Mouse (Mus musculus) forelimb bud, embryonic 11.5 days (tissue): ENCODE measurements around the gene Gusb.
A peak's percentile ranks its signal among the peaks of the same experiment; 100 is the strongest.
"Not testable (repeated sequence)": the region's sequence is repeated elsewhere in the genome, so short reads cannot be mapped to it uniquely, and the experiment has no call there.

ENCODE experiments used
- DNase-seq: peaks from one replicate; pipeline ENCODE4 v3.0.0-alpha.2; 2012; ENCODE audit warnings: low read depth, low spot score

The Gusb gene

DNA sequence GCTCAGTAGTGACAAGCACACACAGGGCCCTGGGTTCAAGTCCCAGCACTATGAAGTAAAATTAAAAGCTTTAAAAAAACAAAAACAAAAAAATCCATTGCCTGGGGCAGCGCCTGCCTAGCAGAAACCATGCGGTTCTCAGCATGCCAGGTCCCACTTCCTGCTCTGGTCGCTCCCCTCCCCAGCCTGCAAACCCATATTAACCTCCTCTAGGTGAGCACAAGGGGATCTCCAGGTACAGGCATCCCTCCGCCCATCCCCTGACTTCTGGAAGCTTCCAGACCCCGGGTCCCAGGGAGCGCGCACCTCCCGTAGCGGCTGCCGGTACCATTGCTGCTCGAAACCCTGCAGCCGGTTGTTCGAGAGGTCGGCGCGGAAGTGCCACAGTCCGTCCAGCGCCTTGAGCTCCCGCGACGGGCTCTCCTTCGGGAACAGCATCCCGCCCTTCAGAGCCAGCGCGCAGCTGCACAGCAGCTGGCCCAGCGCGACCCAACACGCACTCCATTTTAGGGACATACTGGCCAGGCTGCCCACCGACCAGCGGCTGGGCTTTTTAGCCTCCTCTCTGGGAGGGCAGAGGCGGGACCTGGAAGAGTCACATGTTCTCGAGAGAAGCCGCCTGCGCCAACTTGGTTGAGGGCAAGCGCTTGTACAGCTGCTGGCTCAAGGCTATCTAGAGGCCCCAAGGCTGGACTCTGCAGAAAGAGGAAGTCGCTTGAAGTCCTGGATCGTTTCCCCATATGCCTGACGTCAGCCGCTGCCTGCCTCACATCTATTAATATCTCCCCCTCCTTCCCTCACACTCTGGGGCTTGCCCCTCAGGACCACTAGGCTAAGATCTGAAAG is at the start of gene Gusb:
Gusb (minus strand) TSS at position 749 of the 846 bp plus-strand sequence.
- peak; percentile 82 for DNase-seq

DNA sequence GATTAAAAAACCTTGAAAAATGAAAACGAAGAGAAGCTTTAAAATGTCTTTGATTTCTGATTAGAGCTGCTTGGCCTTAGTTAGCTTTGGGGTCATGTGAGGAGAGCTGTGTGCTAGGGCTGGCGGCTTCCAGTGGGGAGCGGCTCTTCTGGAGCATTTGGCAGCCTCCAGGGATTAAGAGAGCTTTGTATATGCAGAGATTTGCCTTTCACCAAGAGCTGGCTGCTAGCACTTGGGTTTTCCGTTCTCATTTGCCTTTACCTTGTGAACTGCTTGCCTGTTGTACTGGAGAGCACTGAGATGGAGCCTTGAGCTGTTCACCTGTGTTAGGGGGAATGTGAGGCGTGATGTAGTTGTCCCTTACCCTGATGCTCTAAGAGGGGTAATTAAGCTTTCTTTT is 49.7 kb upstream of the Gusb start:
- no peak for DNase-seq

DNA sequence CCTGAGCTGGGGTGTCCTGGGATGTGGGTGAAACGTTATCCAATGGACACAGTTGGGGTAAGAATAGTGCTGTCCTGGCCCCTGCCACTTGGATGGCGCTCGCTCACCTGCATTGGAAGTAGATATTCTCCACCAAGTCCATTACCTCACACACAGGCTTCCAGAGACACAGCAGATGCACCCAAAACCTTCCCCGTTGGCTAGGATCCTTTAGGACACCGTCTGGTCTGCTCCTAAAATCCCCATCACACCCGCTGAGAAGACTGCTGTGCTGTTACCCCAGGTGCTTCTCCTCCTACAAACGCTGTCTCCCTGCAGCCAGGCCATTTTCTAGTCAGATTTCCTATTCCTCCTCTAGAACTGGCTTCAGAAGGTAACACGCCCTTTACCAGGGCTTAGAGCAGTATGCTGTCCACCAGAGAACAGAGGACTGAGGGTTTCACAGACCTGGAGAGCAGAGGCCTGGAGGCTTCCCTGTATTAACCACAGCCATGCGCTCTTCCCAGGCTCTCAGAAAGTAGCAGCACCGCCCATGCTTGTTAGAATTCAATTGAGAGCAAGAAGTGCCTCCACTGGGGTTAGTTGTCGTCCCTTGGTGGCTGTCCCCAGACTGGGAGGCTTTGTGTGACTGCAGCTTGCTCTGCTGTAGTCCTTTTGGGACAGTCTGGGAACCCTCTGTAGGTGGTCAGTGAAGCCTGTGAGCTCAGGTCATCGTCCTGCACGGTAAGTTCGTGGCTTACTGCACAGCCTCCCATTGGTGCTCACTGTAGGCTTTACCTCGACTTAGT is 48.4 kb upstream of the Gusb start:
- DNase-seq, result no peak

GRCm38 (mm10) chr5:130050416-130050815 is 47.6 kb upstream of the Gusb start:
- no peak for DNase-seq

DNA sequence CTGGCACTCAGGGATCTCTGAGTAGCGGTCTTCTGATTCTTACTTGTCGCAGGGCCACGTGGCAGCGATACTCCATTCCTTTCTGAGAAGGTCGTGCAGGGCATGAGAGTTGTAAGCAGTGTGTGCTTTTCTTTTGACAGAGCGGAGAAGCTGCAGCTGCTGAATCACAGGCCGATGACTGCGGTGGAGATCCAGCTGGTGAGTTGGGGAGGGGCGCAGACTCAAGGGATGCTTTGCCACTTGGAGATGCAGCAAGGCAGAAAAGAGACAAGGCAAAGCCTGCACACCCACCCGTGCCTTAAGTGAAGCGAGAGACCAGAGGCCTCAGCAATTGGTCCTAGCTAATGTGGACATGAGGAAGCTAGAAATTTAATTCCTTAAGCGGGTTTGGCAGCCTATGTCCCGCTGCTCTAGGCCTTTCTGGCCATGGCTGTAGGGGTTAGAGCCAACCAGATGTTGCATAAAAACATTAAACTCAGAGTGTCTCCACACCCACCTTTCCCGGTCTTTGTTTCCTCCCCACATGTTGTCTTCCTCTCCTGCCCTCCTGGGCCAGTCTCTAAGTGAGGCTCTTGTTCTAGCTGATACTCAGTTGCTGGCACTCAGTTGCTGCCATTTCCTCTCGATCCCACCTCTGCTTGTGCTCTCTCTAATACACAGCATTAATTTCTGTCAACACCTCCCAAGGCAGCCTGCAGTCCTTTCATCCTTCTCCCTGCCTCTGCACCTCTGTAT is 46.1 kb upstream of the Gusb start:
- DNase-seq, result no peak

- DNase-seq, result no peak
Observed at GRCm38 (mm10) chr5:130047013-130047412, 44.2 kb upstream of the Gusb start.

- DNase-seq, result no peak
Observed at GRCm38 (mm10) chr5:130046589-130046988, 43.7 kb upstream of the Gusb start.

GRCm38 (mm10) chr5:130046100-130046499 is 43.3 kb upstream of the Gusb start:
- DNase-seq, result no peak

GRCm38 (mm10) chr5:130044201-130044695 is 41.4 kb upstream of the Gusb start:
- no peak for DNase-seq

DNA sequence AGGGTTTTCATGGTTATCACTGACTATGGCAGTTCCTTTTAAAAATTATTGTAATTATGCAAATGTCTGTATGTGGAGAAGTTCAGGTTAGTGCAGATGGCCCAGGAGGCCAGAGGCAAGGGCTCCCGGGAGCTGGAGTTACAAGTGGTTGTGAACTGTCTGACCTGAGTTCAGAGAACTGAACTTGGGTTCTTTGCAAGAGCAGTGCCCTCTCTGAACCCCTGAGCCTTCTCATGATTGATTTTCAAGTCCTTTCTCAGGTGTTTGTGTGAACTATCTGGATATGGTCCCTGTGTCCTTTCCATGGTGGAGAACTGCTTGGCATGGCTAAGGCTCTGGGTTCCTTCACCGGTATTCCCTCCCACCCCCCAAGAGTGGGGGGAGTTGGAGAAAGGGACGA is 40.9 kb upstream of the Gusb start:
- no peak for DNase-seq

- DNase-seq, result no peak
Observed at GRCm38 (mm10) chr5:130041262-130041661, 38.4 kb upstream of the Gusb start.

- no peak for DNase-seq
Observed at GRCm38 (mm10) chr5:130040797-130041196, 37.9 kb upstream of the Gusb start.

DNA sequence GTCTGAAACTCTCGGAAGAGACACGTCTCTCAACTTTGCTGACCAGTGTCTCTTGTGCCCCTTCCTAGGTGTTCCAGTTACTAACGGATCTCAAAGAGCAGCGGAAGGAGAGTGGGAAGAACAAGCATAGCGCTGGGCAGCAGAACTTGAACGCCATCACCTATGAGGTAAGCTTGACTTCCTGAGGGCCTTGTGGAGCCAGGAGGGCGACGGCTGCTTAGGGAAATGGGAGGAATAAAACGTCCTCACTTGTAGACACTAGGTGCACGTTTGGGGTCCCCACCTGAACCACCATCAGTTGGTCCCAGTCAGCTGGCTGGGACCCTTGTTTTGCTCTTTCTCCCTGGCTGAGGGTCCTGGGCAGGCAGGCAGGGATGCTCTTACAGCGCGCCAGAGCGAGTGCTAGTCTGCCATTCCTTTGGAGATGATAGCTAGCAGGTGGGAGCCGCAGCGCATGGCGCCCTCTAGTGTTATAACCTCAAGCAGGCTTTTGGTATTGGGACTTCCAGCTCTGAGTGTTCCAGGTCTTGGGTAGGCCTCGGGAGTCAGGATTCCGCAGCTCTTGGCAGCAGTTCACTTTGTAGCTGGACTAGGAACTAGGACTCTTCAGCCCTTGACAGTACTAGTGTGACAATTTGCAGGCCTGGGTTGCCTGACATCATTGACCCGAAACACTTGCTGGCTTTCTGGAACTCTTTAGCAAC is 35.1 kb upstream of the Gusb start:
- DNase-seq, result peak; percentile 77

- DNase-seq, result not testable (repeated sequence)
Observed at GRCm38 (mm10) chr5:130036300-130036699, 33.5 kb upstream of the Gusb start.

- DNase-seq, result no peak
Observed at GRCm38 (mm10) chr5:130033869-130034268, 31.0 kb upstream of the Gusb start.

DNA sequence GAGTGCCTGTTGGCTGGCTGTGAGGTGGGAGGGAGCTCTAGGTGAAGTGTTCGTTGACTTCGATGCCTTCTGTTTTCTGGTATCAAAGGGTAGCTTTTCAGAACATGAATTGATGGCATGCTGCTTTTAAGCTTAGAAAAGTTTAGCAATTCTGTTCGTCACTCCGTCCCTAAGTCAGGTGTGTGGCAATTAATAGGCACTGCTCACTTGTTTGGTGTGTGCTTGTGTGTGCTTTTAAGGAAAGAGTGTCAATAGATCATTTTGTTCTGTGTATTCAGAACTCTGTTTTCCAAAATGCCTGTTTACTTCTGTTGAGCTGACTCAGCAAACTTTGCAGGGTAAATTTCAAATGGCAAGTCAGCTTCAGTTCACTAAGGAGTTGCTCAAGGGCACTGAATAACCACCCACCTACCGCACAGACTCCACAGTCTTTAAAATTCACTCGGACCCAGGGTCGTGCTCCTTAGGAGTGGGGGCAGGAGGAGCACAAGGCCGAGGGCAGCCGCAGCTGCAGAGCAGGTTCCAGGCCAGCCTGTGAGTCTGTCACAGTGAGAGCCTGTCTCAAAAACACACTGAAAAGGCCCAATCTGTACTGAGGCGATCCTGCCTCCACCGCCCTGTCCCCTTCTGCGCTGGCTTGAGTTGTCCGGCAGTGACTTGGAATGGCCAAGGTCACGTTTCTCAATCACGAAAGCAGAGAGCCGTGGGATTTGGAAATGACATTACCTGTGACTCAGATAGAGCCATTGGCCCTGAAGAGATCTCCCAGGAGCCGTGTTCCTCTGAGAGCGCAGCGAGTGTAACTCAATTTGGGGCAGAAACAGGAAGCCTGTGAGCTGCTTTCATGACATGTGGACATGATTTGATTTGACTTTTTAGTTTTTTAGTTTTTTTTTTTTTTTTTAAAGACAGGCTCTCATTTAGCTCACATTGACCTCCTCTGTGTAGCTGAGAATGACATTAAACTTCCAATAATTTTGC is 28.9 kb upstream of the Gusb start:
- no peak for DNase-seq

- DNase-seq, result peak; percentile 67
Observed at GRCm38 (mm10) chr5:130029142-130029897, 26.5 kb upstream of the Gusb start, which contains the start of the genes Asl and Crcp. Asl (minus strand) TSS chr5:130029247. Crcp (plus strand) TSS chr5:130029290.

DNA sequence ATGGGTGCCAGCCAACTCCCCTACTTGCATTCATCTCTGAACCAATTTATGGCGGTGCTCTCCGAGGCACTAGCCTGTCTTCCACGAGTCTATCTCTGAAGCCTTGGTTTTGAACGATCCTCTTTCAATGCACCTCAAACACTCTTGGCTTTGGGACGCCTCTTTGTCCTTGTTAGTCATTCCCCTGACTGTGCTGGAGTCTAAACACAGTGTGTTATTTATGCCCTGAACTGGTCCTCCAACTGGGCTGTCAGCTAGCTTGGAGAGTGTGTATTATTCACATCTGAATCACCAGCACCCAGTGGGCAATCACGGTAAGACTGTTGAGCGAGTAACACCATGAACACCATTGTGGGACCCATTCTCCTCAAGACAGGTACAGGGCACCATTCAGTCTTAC is 24.8 kb upstream of the Gusb start:
- no peak for DNase-seq

- DNase-seq, result no peak
Observed at GRCm38 (mm10) chr5:130027134-130027533, 24.3 kb upstream of the Gusb start.
